Mouse (Mus musculus) neural tube, embryonic 12.5 days (tissue): Measurements from ENCODE around the gene Cpt1b. TPM values are rescaled to one million over a fixed set of nuclear protein-coding genes. Genes with fewer than 3 reads are reported as not detected.
A peak's percentile ranks its signal among the peaks of the same experiment; 100 is the strongest.

ENCODE experiments used
- ATAC-seq: fragments of 200-750 bp; cut with Nextera tagmentation; 2 replicates; pipeline ENCODE4 v1.8.0; 2017; ENCODE audit warnings: low read depth, mild to moderate bottlenecking, moderate TSS enrichment, moderate library complexity; ENCODE audit not compliant: low FRiP score
- H3K27ac ChIP-seq: fragments of 300-500 bp; sonication (generic); 2 replicates; pipeline ENCODE4 v1.5.1; 2016
- H3K27me3 ChIP-seq: fragments of 300-500 bp; sonication (generic); replicated peaks from 2 replicates; pipeline ENCODE4 v1.6.1; 2016; ENCODE audit warnings: mild to moderate bottlenecking
- H3K36me3 ChIP-seq: fragments of 300-500 bp; sonication (generic); 2 replicates; pipeline ENCODE4 v1.6.1; 2016; ENCODE audit warnings: mild to moderate bottlenecking
- H3K4me1 ChIP-seq: fragments of 300-500 bp; sonication (generic); 2 replicates; pipeline ENCODE4 v1.6.1; 2016
- H3K4me2 ChIP-seq: fragments of 300-500 bp; sonication (generic); replicated peaks from 2 replicates; pipeline ENCODE4 v1.6.1; 2016; ENCODE audit warnings: mild to moderate bottlenecking
- H3K4me3 ChIP-seq: fragments of 300-500 bp; sonication (generic); 2 replicates; pipeline ENCODE4 v1.5.1; 2016
- H3K9ac ChIP-seq: fragments of 300-500 bp; sonication (generic); 2 replicates; pipeline ENCODE4 v1.6.1; 2016; ENCODE audit warnings: mild to moderate bottlenecking
- H3K9me3 ChIP-seq: fragments of 300-500 bp; sonication (generic); 2 replicates; pipeline ENCODE4 v1.6.1; 2016; ENCODE audit warnings: mild to moderate bottlenecking
- WGBS: fragments of 180-500 bp; shearing (Covaris S2); methylation state at CpG from one replicate; pipeline ENCODE4 v1.1.7; 2016; 5-methylcytosine and 5-hydroxymethylcytosine counted together
- polyA plus RNA-seq: library from polyadenylated mRNA; unstranded; fragments of >200 nt; fragmentation: Nextera tagmentation; extraction: Ambion mirVana; gene quantifications from 2 replicates; pipeline ENCODE4 v1.2.1, GENCODE M21; 2016

Cpt1b gene
- polyA plus RNA-seq: 0.85 and 1.4 TPM in 2 replicates

- Histone ChIP-seq H3K4me1 (peaks cover 12% of the 10 kb centered on the region; the same call in 1 of the 2 replicates), H3K4me2 (peak within 1 kb of the TSS; percentile 5; the same call in 1 of the 2 replicates), H3K27ac (no peak within 1 kb of the TSS), H3K4me3 (no peak within 1 kb of the TSS), H3K9me3 (no peaks in the 10 kb centered on the region), H3K36me3 (peaks cover 36% of the 10 kb centered on the region), H3K27me3 (no peaks in the 10 kb centered on the region), H3K9ac (no peak within 1 kb of the TSS)
- 26% methylated on average over 6 of the region's 6 CpGs for WGBS
- no peak for ATAC-seq
Measured at GRCm38 (mm10) chr15:89425711-89426121, at the start of gene Cpt1b. TSS of gene Cpt1b (minus strand) at chr15:89425863.

GRCm38 (mm10) chr15:89475293-89475600, 49.6 kb upstream of the Cpt1b start:
- Histone ChIP-seq H3K9me3 (no peaks in the 10 kb centered on the region), H3K36me3 (no peaks in the 10 kb centered on the region), H3K27ac (no peak overlapping the region), H3K4me1 (peaks cover 8% of the 10 kb centered on the region), H3K27me3 (no peaks in the 10 kb centered on the region), H3K4me3 (peak overlapping the region; percentile 53; the same call in 1 of the 2 replicates), H3K4me2 (peak overlapping the region; percentile 86), H3K9ac (peak overlapping the region; percentile 64; the same call in 1 of the 2 replicates)
- ATAC-seq: peak; percentile 14; the same call in 1 of the 2 replicates
- 91% methylated on average over 7 of the region's 7 CpGs for WGBS

- H3K27ac ChIP-seq: no peak overlapping the region
- no peaks in the 10 kb centered on the region for H3K9me3 ChIP-seq
- 92% methylated on average over 19 of the region's 19 CpGs for WGBS
- H3K9ac ChIP-seq: 0 out of 2 replicates have a peak overlapping the region, but pooled peaks have one; percentile 64
- no peaks in the 10 kb centered on the region for H3K27me3 ChIP-seq
- H3K4me2 ChIP-seq: peak overlapping the region; percentile 86; the same call in 1 of the 2 replicates
- no peak for ATAC-seq
- no peak overlapping the region for H3K4me3 ChIP-seq
- H3K4me1 ChIP-seq: peaks cover 8% of the 10 kb centered on the region
- H3K36me3 ChIP-seq: no peaks in the 10 kb centered on the region
Measured at GRCm38 (mm10) chr15:89474596-89475292, 49.1 kb upstream of the Cpt1b start.

GRCm38 (mm10) chr15:89473921-89474320, 48.3 kb upstream of the Cpt1b start:
- H3K27me3 ChIP-seq: no peaks in the 10 kb centered on the region
- H3K9me3 ChIP-seq: no peaks in the 10 kb centered on the region
- H3K4me2 ChIP-seq: no peak overlapping the region
- WGBS: 96% methylated on average over 8 of the region's 8 CpGs
- peaks cover 8% of the 10 kb centered on the region for H3K4me1 ChIP-seq
- H3K9ac ChIP-seq: no peak overlapping the region
- no peak for ATAC-seq
- no peaks in the 10 kb centered on the region for H3K36me3 ChIP-seq
- no peak overlapping the region for H3K4me3 ChIP-seq
- H3K27ac ChIP-seq: no peak overlapping the region

GRCm38 (mm10) chr15:89473370-89473769, 47.7 kb upstream of the Cpt1b start:
- no peak for ATAC-seq
- H3K4me2 ChIP-seq: no peak overlapping the region
- H3K9ac ChIP-seq: no peak overlapping the region
- H3K27me3 ChIP-seq: no peaks in the 10 kb centered on the region
- H3K36me3 ChIP-seq: no peaks in the 10 kb centered on the region
- H3K4me1 ChIP-seq: peaks cover 8% of the 10 kb centered on the region
- no peak overlapping the region for H3K4me3 ChIP-seq
- no peak overlapping the region for H3K27ac ChIP-seq
- H3K9me3 ChIP-seq: no peaks in the 10 kb centered on the region
- 83% methylated on average over 9 of the region's 9 CpGs for WGBS

- no peak overlapping the region for H3K4me2 ChIP-seq
- no peaks in the 10 kb centered on the region for H3K9me3 ChIP-seq
- H3K4me1 ChIP-seq: peaks cover 8% of the 10 kb centered on the region
- no peaks in the 10 kb centered on the region for H3K36me3 ChIP-seq
- no peak overlapping the region for H3K9ac ChIP-seq
- no peak overlapping the region for H3K4me3 ChIP-seq
- WGBS: 86% methylated on average over 4 of the region's 4 CpGs
- H3K27ac ChIP-seq: no peak overlapping the region
- ATAC-seq: no peak
- no peaks in the 10 kb centered on the region for H3K27me3 ChIP-seq
Measured at GRCm38 (mm10) chr15:89471476-89471875, 45.8 kb upstream of the Cpt1b start.

- Histone ChIP-seq H3K4me1 (no peaks in the 10 kb centered on the region), H3K4me3 (no peak overlapping the region), H3K36me3 (no peaks in the 10 kb centered on the region), H3K27ac (no peak overlapping the region), H3K9ac (no peak overlapping the region), H3K4me2 (no peak overlapping the region), H3K9me3 (no peaks in the 10 kb centered on the region), H3K27me3 (no peaks in the 10 kb centered on the region)
- 30% methylated on average over 2 of the region's 2 CpGs for WGBS
- ATAC-seq: no peak
Measured at GRCm38 (mm10) chr15:89468577-89468976, 42.9 kb upstream of the Cpt1b start.

GRCm38 (mm10) chr15:89465052-89465451, 39.4 kb upstream of the Cpt1b start:
- peak; percentile 13; the same call in 1 of the 2 replicates for ATAC-seq
- no peaks in the 10 kb centered on the region for H3K27me3 ChIP-seq
- no peaks in the 10 kb centered on the region for H3K4me1 ChIP-seq
- no peaks in the 10 kb centered on the region for H3K9me3 ChIP-seq
- H3K4me2 ChIP-seq: no peak overlapping the region
- H3K9ac ChIP-seq: no peak overlapping the region
- 8% methylated on average over 1 of the region's 1 CpGs for WGBS
- H3K36me3 ChIP-seq: peaks cover 27% of the 10 kb centered on the region
- no peak overlapping the region for H3K27ac ChIP-seq
- H3K4me3 ChIP-seq: no peak overlapping the region

- 66% methylated on average over 5 of the region's 5 CpGs for WGBS
- H3K4me1 ChIP-seq: no peaks in the 10 kb centered on the region
- H3K4me2 ChIP-seq: no peak overlapping the region
- no peak overlapping the region for H3K4me3 ChIP-seq
- H3K36me3 ChIP-seq: peaks cover 40% of the 10 kb centered on the region
- ATAC-seq: no peak
- no peaks in the 10 kb centered on the region for H3K27me3 ChIP-seq
- H3K27ac ChIP-seq: no peak overlapping the region
- no peaks in the 10 kb centered on the region for H3K9me3 ChIP-seq
- no peak overlapping the region for H3K9ac ChIP-seq
Measured at GRCm38 (mm10) chr15:89463334-89464235, 37.9 kb upstream of the Cpt1b start.

GRCm38 (mm10) chr15:89462176-89462575, 36.5 kb upstream of the Cpt1b start:
- Histone ChIP-seq H3K4me1 (no peaks in the 10 kb centered on the region), H3K36me3 (peaks cover 53% of the 10 kb centered on the region)

GRCm38 (mm10) chr15:89461321-89461720, 35.7 kb upstream of the Cpt1b start:
- H3K36me3 ChIP-seq: peaks cover 61% of the 10 kb centered on the region
- ATAC-seq: no peak
- WGBS: 85% methylated on average over 15 of the region's 15 CpGs

More at GRCm38 (mm10) chr15:89462176-89462575, 36.5 kb upstream of the Cpt1b start:
- no peak overlapping the region for H3K27ac ChIP-seq
- H3K9ac ChIP-seq: no peak overlapping the region
- H3K27me3 ChIP-seq: no peaks in the 10 kb centered on the region
- no peak overlapping the region for H3K4me2 ChIP-seq
- 78% methylated on average over 7 of the region's 7 CpGs for WGBS
- H3K9me3 ChIP-seq: no peaks in the 10 kb centered on the region
- ATAC-seq: no peak
- H3K4me3 ChIP-seq: no peak overlapping the region

GRCm38 (mm10) chr15:89460298-89460697, 34.6 kb upstream of the Cpt1b start:
- Histone ChIP-seq H3K4me2 (no peak overlapping the region), H3K4me1 (peaks cover 8% of the 10 kb centered on the region; the same call in 1 of the 2 replicates), H3K27me3 (no peaks in the 10 kb centered on the region), H3K36me3 (peaks cover 62% of the 10 kb centered on the region), H3K27ac (no peak overlapping the region), H3K9me3 (no peaks in the 10 kb centered on the region), H3K9ac (no peak overlapping the region), H3K4me3 (no peak overlapping the region)
- ATAC-seq: no peak
- 81% methylated on average over 10 of the region's 10 CpGs for WGBS

More at GRCm38 (mm10) chr15:89461321-89461720, 35.7 kb upstream of the Cpt1b start:
- H3K4me3 ChIP-seq: no peak overlapping the region
- no peak overlapping the region for H3K27ac ChIP-seq
- no peaks in the 10 kb centered on the region for H3K4me1 ChIP-seq
- no peaks in the 10 kb centered on the region for H3K27me3 ChIP-seq
- no peak overlapping the region for H3K9ac ChIP-seq
- H3K9me3 ChIP-seq: no peaks in the 10 kb centered on the region
- H3K4me2 ChIP-seq: no peak overlapping the region
